Mouse (Mus musculus): ENCODE data around the gene Hectd4. TPM values are rescaled to one million over a fixed set of nuclear protein-coding genes. Genes with fewer than 3 reads are reported as not detected.

Gene Hectd4
- polyA plus RNA-seq, 1 experiment: 11.7 TPM

DNA sequence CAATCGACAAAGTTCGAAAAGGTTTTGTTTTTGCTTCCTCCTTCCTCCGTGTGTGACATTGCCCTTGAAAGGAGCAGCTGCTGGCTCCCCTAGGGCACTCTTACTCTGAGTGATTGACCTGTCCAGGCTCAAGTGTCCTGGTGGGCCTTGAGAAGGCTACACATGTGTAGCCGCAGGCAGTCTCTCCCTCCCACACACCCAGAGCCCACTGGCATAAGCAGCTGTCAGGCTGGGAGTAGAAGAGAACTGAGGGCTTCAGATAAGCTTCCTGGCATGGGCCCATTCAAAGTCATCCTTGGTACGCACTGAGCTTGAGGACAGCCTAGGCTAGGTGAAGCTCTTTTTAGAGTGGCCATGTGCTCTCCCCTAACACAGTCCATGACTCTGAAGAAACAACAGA is 114.4 kb downstream of the Hectd4 start:
- no peak overlapping the region for H3K4me3 ChIP-seq (ENCODE audit: insufficient read depth, low read length)
- TF ChIP-seq POLR2A (IDR thresholded peaks at IDR 0.05; ENCODE audit: borderline replicate concordance, low read depth, low read length) (no peak), CTCF (IDR thresholded peaks at IDR 0.05; ENCODE audit: low read depth, low read length) (no peak)
- peaks cover 15% of the 10 kb centered on the region for H3K4me1 ChIP-seq (ENCODE audit: control insufficient read depth, insufficient read depth, low read length)
- no peak overlapping the region for H3K27ac ChIP-seq (ENCODE audit: insufficient read depth, low read depth, low read length)

GRCm38 (mm10) chr5:121335426-121335825 is 115.4 kb downstream of the Hectd4 start:
- TF ChIP-seq CTCF (IDR thresholded peaks at IDR 0.05; ENCODE audit: low read depth, low read length) (no peak), POLR2A (IDR thresholded peaks at IDR 0.05; ENCODE audit: borderline replicate concordance, low read depth, low read length) (no peak)
- Histone ChIP-seq H3K4me3 (ENCODE audit: insufficient read depth, low read length) (no peak overlapping the region), H3K27ac (ENCODE audit: insufficient read depth, low read depth, low read length) (no peak overlapping the region), H3K4me1 (ENCODE audit: control insufficient read depth, insufficient read depth, low read length) (peaks cover 24% of the 10 kb centered on the region)

DNA sequence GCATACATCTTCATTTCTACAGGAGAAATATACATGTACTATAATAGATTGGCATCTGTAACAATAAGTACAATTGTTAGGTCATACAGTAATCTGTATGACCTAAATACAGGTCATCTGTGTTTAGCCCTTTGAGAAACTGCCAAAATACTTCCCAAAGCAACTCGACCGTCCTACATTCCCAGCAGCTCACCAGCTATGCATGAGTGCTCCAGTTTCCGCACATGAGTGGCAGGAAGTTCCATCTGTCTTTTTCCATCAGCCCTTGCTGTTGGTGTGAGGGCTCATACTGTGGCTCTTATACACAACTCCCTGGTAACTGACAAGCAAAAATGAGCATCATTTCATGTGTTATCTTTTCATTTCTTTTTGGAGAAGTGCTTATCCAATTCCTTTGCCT is 116.0 kb downstream of the Hectd4 start:
- TF ChIP-seq CTCF (IDR thresholded peaks at IDR 0.05; ENCODE audit: low read depth, low read length) (no peak), POLR2A (IDR thresholded peaks at IDR 0.05; ENCODE audit: borderline replicate concordance, low read depth, low read length) (no peak)
- Histone ChIP-seq H3K27ac (ENCODE audit: insufficient read depth, low read depth, low read length) (no peak overlapping the region), H3K4me1 (ENCODE audit: control insufficient read depth, insufficient read depth, low read length) (peaks cover 24% of the 10 kb centered on the region), H3K4me3 (ENCODE audit: insufficient read depth, low read length) (no peak overlapping the region)

DNA sequence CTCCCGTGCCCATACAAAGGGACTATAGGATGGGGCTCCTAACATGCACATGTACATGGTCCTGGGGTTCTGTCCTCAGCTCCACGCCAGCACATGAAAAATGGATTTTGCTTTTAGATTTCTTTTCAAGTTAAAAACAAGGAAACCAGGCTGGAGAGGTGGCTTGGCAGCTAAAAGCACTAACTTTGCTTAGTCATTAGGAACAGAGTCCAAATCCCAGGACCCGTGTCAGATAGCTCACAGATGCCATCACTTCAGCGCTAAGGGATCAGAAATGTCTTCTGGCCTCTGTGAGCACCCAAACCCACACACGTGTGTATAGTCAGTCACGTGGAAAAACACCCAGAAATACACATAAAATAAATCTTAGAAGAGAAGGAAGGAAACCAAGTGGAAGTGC is 116.8 kb downstream of the Hectd4 start:
- TF ChIP-seq CTCF (IDR thresholded peaks at IDR 0.05; ENCODE audit: low read depth, low read length) (no peak), POLR2A (IDR thresholded peaks at IDR 0.05; ENCODE audit: borderline replicate concordance, low read depth, low read length) (no peak)
- H3K4me3 ChIP-seq (ENCODE audit: insufficient read depth, low read length): no peak overlapping the region
- H3K4me1 ChIP-seq (ENCODE audit: control insufficient read depth, insufficient read depth, low read length): peaks cover 28% of the 10 kb centered on the region
- no peak overlapping the region for H3K27ac ChIP-seq (ENCODE audit: insufficient read depth, low read depth, low read length)

DNA sequence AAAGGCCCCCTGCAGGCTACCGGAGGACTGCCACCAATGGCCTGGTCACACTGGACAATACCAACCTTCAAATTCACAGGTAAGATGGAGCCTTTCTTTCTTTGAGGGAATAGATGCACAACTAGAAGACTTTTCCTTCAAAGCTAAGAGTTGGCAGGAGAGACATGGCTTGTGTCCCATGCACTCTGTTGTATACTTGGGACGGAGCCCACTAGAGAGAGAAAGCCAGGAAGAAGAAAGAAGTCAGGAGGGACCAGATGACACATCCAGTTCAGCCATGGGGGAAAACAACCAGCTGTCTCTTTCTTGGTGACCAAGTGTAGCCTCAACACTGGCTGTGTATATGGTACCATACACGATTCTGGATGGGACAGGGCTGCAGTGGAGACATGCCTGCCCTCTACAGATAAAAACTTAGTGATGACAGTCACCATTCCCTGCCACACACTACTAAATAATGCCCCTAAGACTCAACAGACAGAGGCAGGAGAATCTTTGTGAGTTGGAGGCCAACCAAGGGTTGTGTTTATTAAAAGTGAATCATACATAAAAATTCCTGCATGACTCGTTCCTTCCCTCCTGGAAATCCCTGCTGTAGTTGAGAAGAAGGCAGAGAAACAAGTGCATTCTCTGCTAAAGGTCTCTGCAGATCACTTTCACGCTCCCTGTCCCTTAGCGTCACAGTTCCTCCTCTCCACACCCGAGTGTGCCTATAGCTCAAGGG is 119.7 kb downstream of the Hectd4 start:
- TF ChIP-seq POLR2A (IDR thresholded peaks at IDR 0.05; ENCODE audit: borderline replicate concordance, low read depth, low read length): no peak
- TF ChIP-seq CTCF (IDR thresholded peaks at IDR 0.05; ENCODE audit: low read depth, low read length): no peak
- Histone ChIP-seq H3K4me1 (ENCODE audit: control insufficient read depth, insufficient read depth, low read length) (peaks cover 55% of the 10 kb centered on the region), H3K27ac (ENCODE audit: insufficient read depth, low read depth, low read length) (no peak overlapping the region), H3K4me3 (ENCODE audit: insufficient read depth, low read length) (no peak overlapping the region)

DNA sequence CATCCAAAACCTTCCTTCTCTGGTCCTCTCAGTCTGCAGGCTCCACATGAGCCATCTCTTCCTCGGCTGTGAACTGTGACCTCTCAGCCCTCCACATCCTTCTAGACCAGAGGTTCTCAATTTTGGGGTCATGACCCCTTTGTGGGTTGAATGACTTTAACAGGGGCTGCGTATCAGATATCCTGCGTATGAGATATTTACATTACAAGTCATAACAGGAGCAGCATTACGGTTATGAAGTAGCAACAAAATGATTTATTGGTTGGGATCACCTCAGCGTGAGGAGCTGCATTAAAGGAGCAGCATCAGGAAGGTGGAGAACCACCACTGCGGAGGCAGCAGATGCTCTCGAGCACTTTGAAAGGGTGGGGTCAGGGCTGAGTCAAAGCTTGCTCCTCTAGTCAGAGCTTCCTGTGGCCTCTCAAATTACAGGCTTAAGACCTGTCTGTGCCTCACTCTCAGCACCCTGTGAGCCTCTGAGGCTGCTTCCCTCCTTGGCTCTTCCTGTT is 121.0 kb downstream of the Hectd4 start:
- Histone ChIP-seq H3K4me1 (ENCODE audit: control insufficient read depth, insufficient read depth, low read length) (peaks cover 55% of the 10 kb centered on the region), H3K4me3 (ENCODE audit: insufficient read depth, low read length) (no peak overlapping the region), H3K27ac (ENCODE audit: insufficient read depth, low read depth, low read length) (peak overlapping the region; percentile 2; the same call in 1 of the 2 replicates)
- TF ChIP-seq CTCF (IDR thresholded peaks at IDR 0.05; ENCODE audit: low read depth, low read length) (no peak), POLR2A (IDR thresholded peaks at IDR 0.05; ENCODE audit: borderline replicate concordance, low read depth, low read length) (no peak)

DNA sequence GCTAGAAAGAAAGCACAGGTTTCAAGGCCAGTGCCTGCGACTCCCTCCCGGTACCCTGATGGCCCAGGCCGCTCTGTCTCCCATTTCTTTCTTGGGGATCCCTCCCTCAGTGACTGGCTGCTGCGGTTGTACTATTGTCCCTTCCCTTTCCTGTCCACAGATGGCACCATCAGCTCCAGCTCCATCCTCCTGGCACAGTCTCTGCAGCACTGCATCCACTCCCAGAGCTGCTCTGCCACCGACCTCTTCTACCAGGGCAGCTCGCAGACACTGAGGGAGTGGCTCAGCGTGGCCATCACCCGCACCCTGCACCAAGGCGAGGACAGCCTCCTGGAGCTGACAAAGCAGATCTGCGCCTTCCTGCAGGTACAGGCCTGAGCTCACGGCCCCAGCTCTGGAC is 122.5 kb downstream of the Hectd4 start:
- TF ChIP-seq POLR2A (IDR thresholded peaks at IDR 0.05; ENCODE audit: borderline replicate concordance, low read depth, low read length) (no peak), CTCF (IDR thresholded peaks at IDR 0.05; ENCODE audit: low read depth, low read length) (no peak)
- peak overlapping the region; percentile 61 for H3K27ac ChIP-seq (ENCODE audit: insufficient read depth, low read depth, low read length)
- no peak overlapping the region for H3K4me3 ChIP-seq (ENCODE audit: insufficient read depth, low read length)
- H3K4me1 ChIP-seq (ENCODE audit: control insufficient read depth, insufficient read depth, low read length): peaks cover 55% of the 10 kb centered on the region

- TF ChIP-seq CTCF (IDR thresholded peaks at IDR 0.05; ENCODE audit: low read depth, low read length) (no peak), POLR2A (IDR thresholded peaks at IDR 0.05; ENCODE audit: borderline replicate concordance, low read depth, low read length) (no peak)
- H3K4me1 ChIP-seq (ENCODE audit: control insufficient read depth, insufficient read depth, low read length): peaks cover 50% of the 10 kb centered on the region
- H3K4me3 ChIP-seq (ENCODE audit: insufficient read depth, low read length): no peak overlapping the region
- H3K27ac ChIP-seq (ENCODE audit: insufficient read depth, low read depth, low read length): peak overlapping the region; percentile 61
Measured at GRCm38 (mm10) chr5:121343997-121344396, 124.0 kb downstream of the Hectd4 start.

DNA sequence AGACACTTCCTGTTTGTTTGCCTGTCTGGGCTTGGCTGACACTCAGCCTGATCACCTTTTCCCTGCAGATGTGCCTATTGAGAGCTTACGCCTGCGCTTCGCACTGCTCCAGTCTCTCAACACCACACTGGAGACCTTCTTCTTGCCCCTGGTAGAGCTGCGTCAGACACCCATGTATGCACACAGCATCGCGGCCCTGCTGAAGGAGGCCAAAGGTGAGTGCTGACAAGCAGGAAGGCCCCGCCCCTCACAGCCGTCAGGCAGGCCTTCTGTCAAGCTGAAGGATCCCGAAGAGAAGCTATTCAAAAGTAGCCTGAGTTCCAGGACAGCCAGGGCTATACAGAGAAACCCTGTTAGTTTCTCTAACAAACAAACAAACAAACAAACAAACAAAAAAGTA is 139.2 kb downstream of the Hectd4 start:
- Histone ChIP-seq H3K4me3 (ENCODE audit: insufficient read depth, low read length) (no peak overlapping the region), H3K4me1 (ENCODE audit: control insufficient read depth, insufficient read depth, low read length) (no peaks in the 10 kb centered on the region), H3K27ac (ENCODE audit: insufficient read depth, low read depth, low read length) (no peak overlapping the region)
- TF ChIP-seq CTCF (IDR thresholded peaks at IDR 0.05; ENCODE audit: low read depth, low read length): no peak
- TF ChIP-seq POLR2A (IDR thresholded peaks at IDR 0.05; ENCODE audit: borderline replicate concordance, low read depth, low read length): no peak

- no peaks in the 10 kb centered on the region for H3K4me1 ChIP-seq (ENCODE audit: control insufficient read depth, insufficient read depth, low read length)
- no peak for TF ChIP-seq CTCF (IDR thresholded peaks at IDR 0.05; ENCODE audit: low read depth, low read length)
- TF ChIP-seq POLR2A (IDR thresholded peaks at IDR 0.05; ENCODE audit: borderline replicate concordance, low read depth, low read length): no peak
- no peak overlapping the region for H3K4me3 ChIP-seq (ENCODE audit: insufficient read depth, low read length)
- no peak overlapping the region for H3K27ac ChIP-seq (ENCODE audit: insufficient read depth, low read depth, low read length)
Measured at GRCm38 (mm10) chr5:121361696-121362095, 141.7 kb downstream of the Hectd4 start.

All from bone marrow macrophage, adult 2 months (primary cell).